ENCODE assay signal across 8 mouse cellular contexts in the genomic region with DNA sequence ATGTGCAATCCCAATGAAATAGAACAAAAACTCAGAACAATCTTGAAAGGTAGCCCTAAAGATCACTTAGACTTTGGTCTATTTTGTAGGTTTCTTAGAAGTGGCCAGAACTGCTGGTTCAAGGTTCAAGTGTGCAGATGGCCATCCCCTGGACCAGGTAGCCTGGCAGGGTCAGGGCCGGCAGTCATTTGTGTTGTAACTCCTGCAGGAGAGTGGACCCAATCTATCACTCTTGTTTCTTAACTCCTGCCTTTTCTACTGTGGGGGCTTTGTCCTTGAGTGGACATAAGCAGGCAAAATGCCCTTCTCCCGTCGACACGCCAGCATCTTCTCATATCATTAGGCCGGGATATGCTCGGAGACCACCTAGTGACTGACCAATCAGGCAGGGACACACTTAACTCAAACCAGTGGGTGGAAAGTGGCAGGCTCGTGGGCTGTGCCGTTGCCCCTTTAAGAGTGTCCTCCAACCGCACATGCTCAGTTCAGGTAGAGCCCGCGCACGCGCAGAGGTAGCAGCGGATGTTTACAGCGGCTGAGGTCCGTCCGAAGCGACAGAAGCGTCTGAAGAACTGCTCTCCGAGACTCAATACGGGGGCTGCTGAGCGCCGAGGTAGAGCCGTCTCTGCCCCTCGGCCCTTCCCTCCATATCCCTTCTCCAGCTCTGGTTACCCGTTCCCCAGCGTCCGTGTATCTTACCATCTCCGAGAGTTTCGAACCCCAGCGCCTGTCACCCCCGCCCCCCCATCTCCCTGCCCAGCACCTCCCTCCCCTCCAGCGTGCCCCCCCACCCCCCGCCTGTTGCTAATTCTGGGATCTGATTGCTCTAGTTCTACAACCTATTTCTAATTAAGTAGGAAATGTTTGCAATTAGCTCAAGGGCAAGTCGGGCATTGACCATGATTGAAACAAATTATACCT. TPM values are rescaled to one million over a fixed set of nuclear protein-coding genes. Genes with fewer than 3 reads are reported as not detected.
DNase-seq lines count a peak whose midpoint lies in the region; ATAC-seq lines count a peak whose summit lies in the region.

A gene (plus strand): TSS at position 483 of the 921 bp plus-strand sequence.

- no peaks in the 10 kb centered on the region for H3K36me3 ChIP-seq in hindbrain, embryonic 11.5 days (ENCODE audit: control insufficient read depth, insufficient read depth, low read length)

- H3K27me3 ChIP-seq in hindbrain, embryonic 11.5 days (ENCODE audit: control insufficient read depth, insufficient read depth, low read length): no peaks in the 10 kb centered on the region

- peak; percentile 90 for DNase-seq in Muller cell, postnatal 12 days (ENCODE audit: inconsistent ontology term)
- peak; percentile 93 for DNase-seq in cerebellum, adult 9-11 months
- peak; percentile 88 to 95 for DNase-seq in frontal cortex, adult 2 months (ENCODE audit: extremely low spot score in 1 of 2, low spot score in 1 of 2)
- peak; percentile 96 for DNase-seq in hindbrain, embryonic 11.5 days (ENCODE audit: low spot score)
- peak; percentile 91 to 92 for DNase-seq in layer of hippocampus, postnatal 10 days (ENCODE audit: low spot score in 2 of 2)
- DNase-seq in lung, postnatal 10 days: peak; percentile 96
- DNase-seq in ovary, postnatal 36 days (ENCODE audit: low spot score): peak; percentile 90
- DNase-seq in thymus, postnatal 25 days: peak; percentile 91

- H3K4me2 ChIP-seq in hindbrain, embryonic 11.5 days (replicated peaks; ENCODE audit: low read depth, low read length): peak within 1 kb of the TSS; percentile 63

- H3K4me3 ChIP-seq in hindbrain, embryonic 11.5 days (ENCODE audit: low read depth, low read length): peak within 1 kb of the TSS; percentile 73

- peak within 1 kb of the TSS; percentile 73 for H3K27ac ChIP-seq in hindbrain, embryonic 11.5 days (ENCODE audit: low read depth, low read length)

- H3K9me3 ChIP-seq in hindbrain, embryonic 11.5 days (ENCODE audit: control insufficient read depth, low read length): no peaks in the 10 kb centered on the region

- WGBS in hindbrain, embryonic 11.5 days: 2% methylated on average over 35 of the region's 35 CpGs

- H3K9ac ChIP-seq in hindbrain, embryonic 11.5 days (ENCODE audit: low read depth, low read length): peak within 1 kb of the TSS; percentile 85

- ATAC-seq in hindbrain, embryonic 11.5 days (ENCODE audit: low FRiP score): peak; percentile 98

- H3K4me1 ChIP-seq in hindbrain, embryonic 11.5 days (replicated peaks; ENCODE audit: control insufficient read depth, insufficient read depth, low read length): no peaks in the 10 kb centered on the region

RNA-seq across cellular contexts. Expression of the gene that starts here (rescaled TPM):
- 74.7 and 88.9 TPM in 2 replicates for polyA plus RNA-seq in frontal cortex, adult 2 months (2012; rRNA removed)
- 33.8 and 34.3 TPM in 2 replicates for polyA plus RNA-seq in hindbrain, embryonic 11.5 days (2014; fragmentation: Nextera tagmentation; extraction: Ambion mirVana)
- 10 to 100 TPM; 54.3 to 60.7 TPM for total RNA-seq in layer of hippocampus, postnatal 10 days (2021)

Comparison
In these comparisons a context has a peak if more than half of its experiments do, and no peak if none do; other contexts are left out.
1. Peak in every context shown above with its lines: DNase-seq, ATAC-seq, H3K4me3 ChIP-seq and H3K27ac ChIP-seq.